Mouse (Mus musculus) intestine, embryonic 15.5 days (tissue): ENCODE data around the gene Rpl38. TPM values are rescaled to one million over a fixed set of nuclear protein-coding genes. Genes with fewer than 3 reads are reported as not detected.
"Not testable (repeated sequence)": the region's sequence is repeated elsewhere in the genome, so short reads cannot be mapped to it uniquely, and the experiment has no call there.

Experiments used
- ATAC-seq: fragments of 200-750 bp; cut with Nextera tagmentation; 2 replicates; pipeline ENCODE4 v1.8.0; 2017; ENCODE audit warnings: moderate TSS enrichment, moderate library complexity
- H3K27ac ChIP-seq: fragments of 300-500 bp; sonication (generic); 2 replicates; pipeline ENCODE4 v1.5.1; 2015; ENCODE audit warnings: mild to moderate bottlenecking, inconsistent platforms
- H3K27me3 ChIP-seq: fragments of 300-500 bp; sonication (generic); replicated peaks from 2 replicates; pipeline ENCODE4 v1.6.1; 2015; ENCODE audit warnings: inconsistent platforms
- H3K36me3 ChIP-seq: fragments of 300-500 bp; sonication (generic); 2 replicates; pipeline ENCODE4 v1.6.1; 2015; ENCODE audit warnings: inconsistent platforms
- H3K4me1 ChIP-seq: fragments of 300-500 bp; sonication (generic); replicated peaks from 2 replicates; pipeline ENCODE4 v1.6.1; 2015; ENCODE audit warnings: inconsistent platforms
- H3K4me2 ChIP-seq: fragments of 300-500 bp; sonication (generic); replicated peaks from 2 replicates; pipeline ENCODE4 v1.6.1; 2015; ENCODE audit warnings: mild to moderate bottlenecking, inconsistent platforms
- H3K4me3 ChIP-seq: fragments of 300-500 bp; sonication (generic); replicated peaks from 2 replicates; pipeline ENCODE4 v1.5.1; 2015; ENCODE audit warnings: inconsistent platforms
- H3K9ac ChIP-seq: fragments of 300-500 bp; sonication (generic); 2 replicates; pipeline ENCODE4 v1.6.1; 2015; ENCODE audit warnings: inconsistent platforms
- H3K9me3 ChIP-seq: fragments of 300-500 bp; sonication (generic); 2 replicates; pipeline ENCODE4 v1.6.1; 2016; ENCODE audit warnings: inconsistent platforms
- WGBS: fragments of 180-500 bp; shearing (Covaris S2); methylation state at CpG from one replicate; pipeline ENCODE4 v1.1.7; 2015; 5-methylcytosine and 5-hydroxymethylcytosine counted together
- polyA plus RNA-seq: library from polyadenylated mRNA; unstranded; fragments of >200 nt; fragmentation: Nextera tagmentation; extraction: Ambion mirVana; gene quantifications from 2 replicates; pipeline ENCODE4 v1.2.1, GENCODE M21; 2015

Rpl38 gene
- polyA plus RNA-seq, 1 experiment from 2014 or later, result 1,145 TPM

DNA sequence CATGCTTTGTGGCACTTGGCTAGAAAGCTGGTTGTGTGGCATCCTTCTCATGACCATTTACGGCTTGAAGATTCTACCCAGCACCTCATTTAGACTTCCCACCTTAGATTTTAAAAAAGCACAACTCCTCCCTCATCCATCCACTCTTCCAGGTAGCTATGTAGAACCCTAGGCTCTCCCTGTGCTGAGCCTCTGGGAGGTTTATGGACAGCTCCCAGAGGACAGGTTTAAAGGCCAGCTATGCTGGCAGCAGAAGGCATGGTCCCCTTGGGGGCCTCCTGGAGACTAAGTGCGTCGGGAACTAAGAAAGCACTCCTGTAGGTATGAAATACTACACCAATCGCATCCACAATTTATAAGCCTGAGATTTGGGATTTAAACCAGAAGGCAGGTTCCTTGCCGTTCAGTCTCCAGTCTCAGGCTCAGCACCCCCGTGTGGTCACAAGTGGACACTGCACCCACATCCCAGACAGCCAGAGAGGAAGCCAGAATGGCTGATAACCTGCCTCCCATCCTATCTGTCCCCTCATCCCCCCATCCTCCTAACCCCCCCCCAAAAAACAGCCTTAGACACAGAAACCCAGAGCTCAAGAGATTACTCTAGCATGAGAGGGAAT is 5.5 kb upstream of the Rpl38 start:
- Histone ChIP-seq H3K4me3 (no peak overlapping the region), H3K9me3 (no peaks in the 10 kb centered on the region), H3K4me2 (no peak overlapping the region), H3K27me3 (0 out of 2 replicates have a peak, but pooled peaks cover 3% of the 10 kb centered on the region), H3K27ac (no peak overlapping the region), H3K36me3 (no peaks in the 10 kb centered on the region), H3K4me1 (no peaks in the 10 kb centered on the region), H3K9ac (no peak overlapping the region)
- 32% methylated on average over 6 of the region's 6 CpGs for WGBS
- no peak for ATAC-seq

DNA sequence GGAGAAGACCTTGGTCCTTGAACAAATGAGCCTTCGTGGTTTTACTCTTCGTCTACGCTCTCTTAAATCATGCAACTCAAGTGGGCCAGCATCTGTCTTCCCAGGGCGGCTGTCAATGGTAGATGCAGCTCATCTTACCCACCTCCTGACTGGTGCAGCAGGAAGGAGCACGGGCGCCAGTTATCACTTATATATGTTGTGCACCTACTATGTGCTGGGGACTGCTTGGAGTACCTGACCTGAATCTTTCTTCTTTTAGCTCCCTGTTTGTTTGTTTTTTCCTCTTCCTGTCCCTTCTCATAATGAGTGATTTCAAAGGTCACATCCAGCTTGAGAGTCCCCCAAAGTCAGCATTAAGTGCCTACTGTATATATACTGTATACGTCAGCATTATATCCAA is 4.2 kb upstream of the Rpl38 start:
- no peak overlapping the region for H3K4me3 ChIP-seq
- no peaks in the 10 kb centered on the region for H3K36me3 ChIP-seq
- H3K4me2 ChIP-seq, result no peak overlapping the region
- H3K27me3 ChIP-seq, result 0 out of 2 replicates have a peak, but pooled peaks cover 3% of the 10 kb centered on the region
- H3K4me1 ChIP-seq, result no peaks in the 10 kb centered on the region
- H3K27ac ChIP-seq, result no peak overlapping the region
- 75% methylated on average over 7 of the region's 7 CpGs for WGBS
- ATAC-seq, result no peak
- H3K9ac ChIP-seq, result no peak overlapping the region
- no peaks in the 10 kb centered on the region for H3K9me3 ChIP-seq

DNA sequence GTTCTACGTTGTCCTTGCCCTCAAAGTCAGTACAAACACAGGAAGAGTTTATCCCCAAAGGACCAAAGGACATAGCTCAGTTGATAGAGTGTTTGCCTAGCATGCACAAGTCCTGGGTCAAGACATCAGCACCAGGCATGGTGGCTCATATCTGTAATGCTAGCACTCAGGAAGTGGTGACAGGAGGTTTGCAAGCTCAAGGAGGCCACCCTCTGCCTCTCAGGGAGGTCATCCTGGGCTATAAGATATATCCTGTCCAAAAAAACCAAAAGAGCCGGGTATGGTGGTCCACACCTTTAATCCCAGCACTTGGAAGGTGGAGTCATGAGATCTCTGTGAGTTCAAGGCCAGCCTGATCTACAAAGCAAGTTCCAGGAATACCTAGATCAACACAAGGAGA is 2.9 kb upstream of the Rpl38 start:
- no peak overlapping the region for H3K9ac ChIP-seq
- ATAC-seq, result no peak
- 0 out of 2 replicates have a peak, but pooled peaks cover 3% of the 10 kb centered on the region for H3K27me3 ChIP-seq
- peaks cover 4% of the 10 kb centered on the region; the same call in 1 of the 2 replicates for H3K36me3 ChIP-seq
- peaks cover 10% of the 10 kb centered on the region for H3K4me1 ChIP-seq
- no peak overlapping the region for H3K27ac ChIP-seq
- H3K4me3 ChIP-seq, result no peak overlapping the region
- WGBS, result 61% methylated on average over 2 of the region's 2 CpGs
- H3K4me2 ChIP-seq, result no peak overlapping the region
- H3K9me3 ChIP-seq, result no peaks in the 10 kb centered on the region

DNA sequence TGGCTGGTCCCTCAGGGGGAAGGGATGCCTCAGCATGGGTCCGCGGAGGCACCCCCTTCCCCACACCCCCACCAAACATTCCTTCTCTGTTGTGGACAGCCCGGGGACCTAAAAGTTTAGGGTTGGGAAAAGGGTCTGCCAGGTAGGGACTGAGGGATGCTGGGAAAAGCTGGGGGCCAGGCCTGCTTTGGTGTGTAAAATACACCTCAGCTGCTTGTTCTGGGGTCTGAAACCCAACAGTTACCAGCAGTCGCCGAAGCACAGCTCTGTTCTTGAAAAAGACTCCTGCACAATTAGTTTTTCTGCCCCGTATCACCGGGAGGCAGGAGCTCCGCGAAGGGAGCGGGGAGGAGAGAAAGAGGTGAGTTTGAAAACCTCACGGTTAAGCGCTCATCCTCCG is 1.5 kb upstream of the Rpl38 start:
- Histone ChIP-seq H3K9ac (no peak overlapping the region), H3K4me2 (no peak overlapping the region), H3K4me3 (no peak overlapping the region), H3K4me1 (peaks cover 20% of the 10 kb centered on the region), H3K36me3 (peaks cover 16% of the 10 kb centered on the region), H3K9me3 (no peaks in the 10 kb centered on the region), H3K27me3 (0 out of 2 replicates have a peak, but pooled peaks cover 3% of the 10 kb centered on the region), H3K27ac (no peak overlapping the region)
- no peak for ATAC-seq
- 10% methylated on average over 13 of the region's 13 CpGs for WGBS

DNA sequence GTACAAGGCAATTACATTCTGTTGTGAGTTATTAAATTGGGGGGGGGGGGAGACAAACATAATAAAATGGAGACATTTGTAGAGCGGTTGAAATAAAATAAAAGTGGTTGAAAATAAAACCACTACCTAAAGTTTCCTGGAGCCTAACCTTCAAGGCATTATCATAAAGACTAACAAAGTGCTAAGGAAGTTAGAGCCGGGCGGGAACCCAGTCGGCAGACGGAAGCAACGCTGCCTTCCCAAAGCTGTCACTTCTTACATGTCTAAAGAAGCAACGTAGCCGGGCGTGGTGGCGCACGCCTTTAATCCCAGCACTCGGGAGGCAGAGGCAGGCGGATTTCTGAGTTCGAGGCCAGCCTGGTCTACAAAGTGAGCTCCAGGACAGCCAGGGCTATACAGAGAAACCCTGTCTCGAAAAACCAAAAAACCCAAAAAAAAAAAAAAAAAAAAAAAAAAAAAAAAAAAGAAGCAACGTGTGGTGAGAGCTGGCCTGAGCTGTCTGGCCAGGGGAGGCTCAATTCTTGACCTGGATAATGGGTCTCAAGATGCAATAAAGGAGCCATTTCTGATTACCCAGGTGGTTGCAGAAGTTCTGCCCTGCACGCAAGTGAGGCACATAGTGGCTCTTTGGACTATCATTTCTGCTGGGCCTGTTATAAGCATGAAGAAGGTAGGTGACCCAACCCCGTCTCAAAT is 940 bp upstream of the Rpl38 start:
- Histone ChIP-seq H3K9me3 (no peaks in the 10 kb centered on the region), H3K4me3 (no peak overlapping the region), H3K9ac (no peak overlapping the region), H3K27ac (no peak overlapping the region), H3K4me1 (peaks cover 22% of the 10 kb centered on the region), H3K36me3 (peaks cover 22% of the 10 kb centered on the region), H3K27me3 (0 out of 2 replicates have a peak, but pooled peaks cover 3% of the 10 kb centered on the region), H3K4me2 (no peak overlapping the region)
- 39% methylated on average over 17 of the region's 18 CpGs for WGBS
- ATAC-seq, result no peak

DNA sequence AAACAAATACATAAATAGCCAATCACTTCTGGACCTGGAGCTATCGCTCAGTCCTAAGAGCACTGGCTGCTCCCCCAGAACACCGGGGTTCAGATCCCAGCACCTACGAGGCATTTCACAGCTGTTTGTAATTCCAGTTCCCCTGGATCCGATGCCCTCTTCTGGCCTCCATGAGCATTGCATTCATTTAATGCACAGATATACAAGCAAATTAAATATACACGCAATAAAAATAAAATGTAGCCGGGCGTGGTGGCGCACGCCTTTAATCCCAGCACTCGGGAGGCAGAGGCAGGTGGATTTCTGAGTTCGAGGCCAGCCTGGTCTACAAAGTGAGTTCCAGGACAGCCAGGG is 415 bp upstream of the Rpl38 start:
- not testable (repeated sequence) for H3K27ac ChIP-seq, H3K4me2 ChIP-seq, H3K9ac ChIP-seq, H3K27me3 ChIP-seq, H3K4me3 ChIP-seq, H3K9me3 ChIP-seq
- Histone ChIP-seq H3K4me1 (peaks cover 27% of the 10 kb centered on the region), H3K36me3 (peaks cover 27% of the 10 kb centered on the region)
- WGBS, result 23% methylated on average over 11 of the region's 11 CpGs
- ATAC-seq, result peak; percentile 18; the same call in 1 of the 2 replicates

DNA sequence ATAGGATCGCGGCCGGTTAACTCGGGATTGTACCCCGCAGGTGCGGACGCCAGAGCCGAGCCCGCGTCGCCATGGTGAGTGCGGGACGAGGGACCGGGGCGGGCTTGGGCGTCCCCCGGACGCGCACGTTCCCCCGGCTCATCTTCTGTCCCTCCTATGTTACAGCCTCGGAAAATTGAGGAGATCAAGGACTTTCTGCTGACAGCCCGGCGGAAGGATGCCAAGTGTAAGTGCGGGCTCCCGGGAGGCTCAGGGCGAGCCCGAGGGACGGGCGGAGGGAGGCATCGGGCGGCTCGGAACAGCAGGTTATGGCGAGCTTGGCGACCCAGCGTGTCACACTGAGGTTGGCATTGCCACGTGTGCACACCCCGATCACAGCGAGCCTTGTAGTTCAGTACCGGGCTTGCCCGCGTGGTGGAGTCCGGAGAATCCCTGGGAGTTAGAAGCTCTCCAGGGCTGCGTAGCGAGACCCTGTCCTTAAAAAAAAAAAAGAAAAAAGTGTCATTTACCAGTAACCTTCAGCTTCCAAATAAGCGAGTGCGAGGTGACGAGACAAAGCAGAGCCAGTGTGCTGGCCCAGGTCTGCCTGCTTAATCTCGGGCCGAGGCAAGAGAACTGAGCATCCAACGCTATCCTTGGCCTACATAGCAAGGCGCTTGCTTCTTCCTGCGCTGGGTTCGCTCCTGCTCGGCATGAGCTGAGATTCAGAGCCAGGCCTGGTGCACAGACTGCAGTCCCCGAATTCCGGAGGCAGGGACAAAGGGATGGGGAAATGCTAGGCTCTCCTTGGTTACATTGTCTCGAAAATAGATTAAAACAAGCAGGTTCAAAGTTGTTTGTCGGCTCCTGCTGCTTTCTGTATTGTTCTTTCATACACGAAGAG is 658 bp downstream of the Rpl38 start:
- peaks cover 32% of the 10 kb centered on the region for H3K36me3 ChIP-seq
- H3K4me1 ChIP-seq, result peaks cover 29% of the 10 kb centered on the region
- H3K9me3 ChIP-seq, result no peaks in the 10 kb centered on the region
- H3K4me2 ChIP-seq, result peak overlapping the region; percentile 78
- under 1% methylated on average over 60 of the region's 60 CpGs for WGBS
- H3K27me3 ChIP-seq, result 0 out of 2 replicates have a peak, but pooled peaks cover 3% of the 10 kb centered on the region
- H3K4me3 ChIP-seq, result peak overlapping the region; percentile 59
- peak overlapping the region; percentile 70 for H3K27ac ChIP-seq
- ATAC-seq, result peak; percentile 64
- peak overlapping the region; percentile 70 for H3K9ac ChIP-seq

DNA sequence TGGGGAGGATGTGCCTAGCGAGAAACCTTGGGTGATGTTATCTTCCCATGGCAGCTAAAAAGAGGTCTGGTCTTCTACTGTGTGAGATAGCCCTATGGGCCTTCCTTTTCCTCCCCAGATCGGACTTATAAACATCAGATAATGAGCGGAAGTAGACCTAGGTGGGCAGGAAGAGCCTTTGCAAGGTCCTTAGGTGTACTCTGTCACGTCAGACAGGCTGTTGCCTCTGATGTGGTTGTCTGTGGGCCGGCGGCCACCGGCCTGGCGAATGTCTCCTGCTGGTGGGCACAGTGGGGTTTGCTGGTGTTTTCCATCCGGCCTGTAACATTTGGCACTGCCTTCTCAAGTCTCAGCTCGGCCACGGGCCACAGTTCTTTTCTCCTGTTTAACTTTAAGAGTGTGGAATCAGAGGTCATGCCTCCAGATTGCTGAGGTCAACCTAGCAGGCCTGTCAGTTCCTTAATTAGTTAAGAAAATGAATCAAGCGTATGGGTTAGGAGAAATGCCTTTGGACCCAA is 1.4 kb downstream of the Rpl38 start:
- Histone ChIP-seq H3K4me2 (peak overlapping the region; percentile 78), H3K36me3 (peaks cover 32% of the 10 kb centered on the region), H3K4me3 (peak overlapping the region; percentile 59), H3K4me1 (peaks cover 33% of the 10 kb centered on the region), H3K27ac (peak overlapping the region; percentile 70), H3K9me3 (no peaks in the 10 kb centered on the region), H3K9ac (peak overlapping the region; percentile 70), H3K27me3 (0 out of 2 replicates have a peak, but pooled peaks cover 3% of the 10 kb centered on the region)
- WGBS, result 15% methylated on average over 12 of the region's 12 CpGs
- no peak for ATAC-seq

DNA sequence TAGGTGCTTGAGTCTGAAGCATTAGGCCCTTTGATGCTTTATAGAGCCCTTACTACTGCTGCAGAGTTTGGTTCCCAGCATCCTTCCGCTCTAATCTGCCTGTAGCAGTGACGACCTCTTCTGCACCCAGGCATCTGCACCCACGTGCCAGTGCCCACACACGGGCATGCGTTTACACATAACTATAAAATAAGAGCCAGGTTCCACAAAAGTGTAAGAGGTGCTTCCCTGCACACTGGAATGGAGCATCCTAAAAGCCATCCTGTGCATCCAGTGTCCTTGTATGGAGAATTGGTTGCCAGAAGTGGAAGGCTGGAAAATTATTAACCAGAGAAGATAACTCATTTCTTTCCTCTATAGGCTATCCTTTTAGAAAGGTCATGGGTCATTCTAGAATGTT is 2.8 kb downstream of the Rpl38 start:
- H3K4me3 ChIP-seq, result no peak overlapping the region
- H3K27ac ChIP-seq, result peak overlapping the region; percentile 32; the same call in 1 of the 2 replicates
- WGBS, result 90% methylated on average over 5 of the region's 5 CpGs
- no peak overlapping the region for H3K9ac ChIP-seq
- peaks cover 44% of the 10 kb centered on the region for H3K4me1 ChIP-seq
- H3K27me3 ChIP-seq, result no peaks in the 10 kb centered on the region
- peaks cover 32% of the 10 kb centered on the region for H3K36me3 ChIP-seq
- no peaks in the 10 kb centered on the region for H3K9me3 ChIP-seq
- H3K4me2 ChIP-seq, result peak overlapping the region; percentile 78; the same call in 1 of the 2 replicates
- ATAC-seq, result no peak

DNA sequence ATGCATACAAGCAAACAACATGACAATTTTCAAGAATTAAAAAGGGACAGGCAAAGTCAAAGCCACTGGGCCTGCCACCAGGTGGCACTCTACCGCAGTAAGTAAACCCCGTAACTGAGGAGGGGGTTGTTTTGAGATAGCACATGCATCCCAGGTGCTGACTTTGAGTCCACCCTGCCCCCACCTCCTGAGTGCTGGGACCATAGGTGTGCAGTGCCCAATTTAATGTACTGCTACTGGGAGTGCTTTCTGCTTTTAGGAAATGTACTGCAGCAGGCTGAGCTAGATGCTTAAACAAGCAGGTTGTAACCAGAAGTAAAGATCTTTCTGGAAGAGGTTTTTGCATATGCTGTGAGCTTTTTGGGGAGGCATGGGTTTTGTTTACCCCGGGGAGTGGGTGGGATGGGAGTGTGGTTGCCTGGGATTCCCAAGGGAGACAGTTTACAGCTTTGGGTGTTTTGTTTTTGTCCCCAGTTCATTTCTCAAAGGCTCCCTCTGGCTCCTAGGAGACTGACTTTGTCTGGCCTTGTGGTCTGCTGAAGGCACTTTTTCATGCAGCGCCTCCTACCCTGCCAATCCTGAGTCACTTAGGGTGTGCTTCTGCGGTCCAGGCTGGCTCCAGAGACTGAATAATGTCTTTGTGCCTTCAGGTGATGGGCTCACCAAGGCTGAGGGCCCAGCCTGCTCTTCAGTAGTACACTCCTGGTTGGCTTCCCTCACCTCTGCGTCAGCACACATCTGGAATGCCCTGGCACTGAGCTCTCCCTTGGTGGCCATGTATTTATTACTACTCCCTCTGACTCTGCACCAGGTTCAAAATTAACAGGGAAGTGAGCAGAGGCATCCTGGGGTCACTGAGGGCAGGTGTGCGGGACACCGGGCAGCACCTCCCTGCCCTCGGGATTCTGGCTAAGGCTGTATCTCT is 4.7 kb downstream of the Rpl38 start:
- H3K27ac ChIP-seq, result no peak overlapping the region
- H3K9me3 ChIP-seq, result no peaks in the 10 kb centered on the region
- H3K36me3 ChIP-seq, result peaks cover 32% of the 10 kb centered on the region
- no peaks in the 10 kb centered on the region for H3K27me3 ChIP-seq
- H3K4me1 ChIP-seq, result peaks cover 52% of the 10 kb centered on the region
- ATAC-seq, result no peak
- no peak overlapping the region for H3K4me3 ChIP-seq
- H3K4me2 ChIP-seq, result no peak overlapping the region
- 59% methylated on average over 9 of the region's 9 CpGs for WGBS
- no peak overlapping the region for H3K9ac ChIP-seq

DNA sequence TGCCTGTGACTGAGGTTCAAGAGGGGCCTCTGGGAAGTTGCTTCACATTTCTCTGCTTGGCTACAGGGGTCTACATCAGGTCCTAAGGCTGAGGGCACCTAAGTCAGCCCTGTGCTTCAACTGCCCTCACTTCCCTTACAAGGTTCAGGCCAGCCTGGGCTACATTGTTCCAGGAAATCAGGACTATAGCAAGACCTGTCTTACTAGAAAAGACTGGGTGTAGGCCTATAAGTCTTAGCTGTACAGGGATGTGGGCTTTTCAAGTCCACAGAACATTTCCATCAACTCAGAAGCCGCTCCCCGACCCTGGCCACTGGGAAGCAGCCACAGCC is 5.4 kb downstream of the Rpl38 start:
- no peak overlapping the region for H3K27ac ChIP-seq

More for the DNA sequence above, 5.4 kb downstream of the Rpl38 start:
- peaks cover 55% of the 10 kb centered on the region for H3K4me1 ChIP-seq
- no peak for ATAC-seq
- H3K9ac ChIP-seq, result no peak overlapping the region
- WGBS, result 70% methylated on average over 2 of the region's 2 CpGs
- H3K4me2 ChIP-seq, result no peak overlapping the region
- no peak overlapping the region for H3K4me3 ChIP-seq
- H3K27me3 ChIP-seq, result no peaks in the 10 kb centered on the region
- no peaks in the 10 kb centered on the region for H3K9me3 ChIP-seq
- H3K36me3 ChIP-seq, result peaks cover 32% of the 10 kb centered on the region
